Mouse (Mus musculus) urinary bladder, postnatal 10 days (tissue): ENCODE data around the gene Ap2a2.
"Not testable (repeated sequence)": the region's sequence is repeated elsewhere in the genome, so short reads cannot be mapped to it uniquely, and the experiment has no call there.

Source experiments
- DNase-seq: peaks from one replicate; pipeline ENCODE4 v3.0.0; 2022; ENCODE audit warnings: low spot score

Gene Ap2a2

GRCm38 (mm10) chr7:141559726-141560325, 2.1 kb upstream of the Ap2a2 start:
- no peak for DNase-seq

GRCm38 (mm10) chr7:141560471-141560870, 1.5 kb upstream of the Ap2a2 start:
- no peak for DNase-seq

GRCm38 (mm10) chr7:141562421-141562851, 463 bp downstream of the Ap2a2 start:
- no peak for DNase-seq

GRCm38 (mm10) chr7:141562852-141563427, 967 bp downstream of the Ap2a2 start:
- no peak for DNase-seq

DNA sequence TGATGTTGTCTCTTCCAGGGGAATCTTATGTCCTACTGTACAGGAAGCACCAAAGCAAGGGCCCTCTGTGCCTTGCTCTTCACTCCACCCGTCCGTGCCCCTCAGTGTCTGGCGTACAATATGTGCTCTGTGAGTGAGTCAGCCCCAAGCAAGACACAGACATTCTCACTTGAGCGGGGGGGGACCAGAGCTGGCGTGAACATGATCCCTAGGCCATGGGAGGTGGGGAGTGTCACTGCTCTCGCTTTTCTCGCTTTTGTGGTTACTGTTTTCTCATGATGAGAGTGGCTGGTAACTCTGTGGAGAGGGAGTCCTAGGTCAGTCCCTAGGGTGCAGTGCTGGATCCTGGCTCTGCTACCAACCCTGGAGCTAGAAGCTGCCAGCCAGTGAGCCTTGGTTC, 2.6 kb downstream of the Ap2a2 start:
- no peak for DNase-seq

- no peak for DNase-seq
Observed at GRCm38 (mm10) chr7:141566587-141566986, 4.6 kb downstream of the Ap2a2 start.

DNA sequence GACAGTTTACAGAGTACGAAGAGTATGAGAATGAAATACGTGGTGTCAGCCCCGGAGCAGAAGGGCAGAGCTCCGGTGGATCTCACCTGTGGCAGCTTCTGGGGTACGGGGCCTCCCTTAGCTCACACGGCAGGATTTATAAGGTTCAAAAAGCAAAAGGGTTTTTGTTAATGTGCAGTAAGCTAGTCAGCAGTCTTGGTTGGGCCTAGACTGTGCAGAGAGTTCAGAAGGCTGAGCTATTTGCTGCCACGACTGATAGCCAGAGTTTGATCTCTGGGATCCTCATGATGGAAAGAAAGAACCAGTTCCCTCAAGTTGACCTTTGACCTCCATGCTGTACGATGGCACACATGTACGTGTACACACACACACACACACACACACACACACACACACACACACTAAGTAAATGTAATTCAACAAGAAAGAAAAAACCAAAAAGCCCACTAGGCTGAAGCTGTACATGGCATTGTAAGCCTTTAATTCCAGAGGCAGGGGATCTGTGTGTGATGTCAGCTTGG, 7.4 kb downstream of the Ap2a2 start:
- no peak for DNase-seq

DNA sequence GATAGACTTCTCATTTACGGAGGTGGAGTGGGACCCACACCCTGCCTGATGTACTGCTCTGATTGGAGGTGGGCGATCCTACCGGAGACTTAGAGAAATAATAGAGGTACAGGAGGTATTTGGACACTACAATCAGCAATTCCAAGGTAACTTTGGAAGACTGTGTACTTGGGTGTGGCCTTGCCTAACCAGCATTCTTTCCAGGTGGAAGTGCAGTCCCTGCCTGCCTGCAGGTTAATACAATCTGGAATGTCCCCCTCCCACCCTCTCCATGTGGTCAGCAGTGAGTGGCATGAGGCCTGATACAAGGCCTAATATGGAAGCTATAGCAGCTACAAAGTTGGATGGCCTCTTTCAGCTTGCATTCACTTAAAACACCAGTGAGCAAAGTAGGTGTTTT, 7.9 kb downstream of the Ap2a2 start:
- DNase-seq, result no peak

GRCm38 (mm10) chr7:141570625-141571295, 8.8 kb downstream of the Ap2a2 start:
- DNase-seq, result no peak

- no peak for DNase-seq
Observed at GRCm38 (mm10) chr7:141574041-141574440, 12.1 kb downstream of the Ap2a2 start.

DNA sequence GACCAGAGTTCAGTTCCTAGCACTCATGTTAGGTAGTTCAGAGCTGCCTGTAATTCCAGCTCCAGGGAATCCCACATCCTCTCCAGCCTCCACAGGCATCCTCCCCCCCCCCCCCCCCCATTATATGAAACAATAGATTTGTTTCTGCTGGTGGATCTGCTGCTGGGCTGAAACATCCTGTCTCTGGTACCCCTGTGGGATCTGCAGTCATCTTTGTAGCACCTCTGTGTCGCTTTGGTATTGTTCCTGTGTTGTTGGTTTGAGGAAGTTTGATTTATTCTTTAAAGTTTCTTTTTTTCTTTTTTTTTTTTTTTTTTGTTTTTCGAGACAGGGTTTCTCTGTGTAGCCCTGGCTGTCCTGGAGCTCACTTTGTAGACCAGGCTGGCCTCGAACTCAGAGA, 13.5 kb downstream of the Ap2a2 start:
- DNase-seq, result no peak

- no peak for DNase-seq
Observed at GRCm38 (mm10) chr7:141577801-141578200, 15.8 kb downstream of the Ap2a2 start.

DNA sequence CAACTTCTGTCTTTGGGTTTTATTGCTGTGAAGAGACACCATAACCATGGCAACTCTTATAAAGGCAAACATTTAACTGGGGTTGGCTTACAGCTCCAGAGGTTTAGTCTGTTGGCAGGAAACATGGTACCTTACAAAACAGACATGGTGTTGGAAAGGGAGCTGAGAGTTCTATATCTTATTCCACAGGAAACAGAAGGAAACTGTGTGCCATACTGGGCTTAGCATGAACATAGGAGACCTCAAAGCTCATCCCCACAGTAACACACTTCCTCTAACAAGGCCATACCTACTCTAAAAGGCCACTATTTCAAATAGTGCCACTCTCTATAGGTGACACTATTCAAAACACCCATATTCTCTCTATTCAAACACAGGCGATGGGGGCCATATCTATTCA, 16.5 kb downstream of the Ap2a2 start:
- no peak for DNase-seq

- DNase-seq, result no peak
Observed at GRCm38 (mm10) chr7:141578943-141579342, 17.0 kb downstream of the Ap2a2 start.

DNA sequence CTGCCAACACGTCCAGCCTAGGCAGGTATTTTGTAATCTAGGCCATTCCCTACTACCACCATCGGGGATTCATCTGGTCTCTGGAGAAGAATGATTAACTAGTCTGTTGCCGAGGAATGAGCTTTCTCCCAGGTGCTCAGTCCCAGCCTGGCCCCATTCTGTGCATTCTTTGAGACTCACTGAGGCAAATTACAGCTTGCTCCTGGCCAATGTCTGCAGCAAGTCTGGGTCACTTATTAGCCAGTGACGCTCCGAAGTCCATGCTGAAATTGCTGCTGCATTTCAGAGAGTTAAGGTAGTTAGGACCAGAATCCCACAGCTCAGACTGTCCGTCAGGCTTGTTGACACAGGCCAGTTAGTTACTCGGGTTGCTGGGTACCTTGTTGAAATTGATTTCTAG, 19.4 kb downstream of the Ap2a2 start:
- no peak for DNase-seq

GRCm38 (mm10) chr7:141584048-141584841, 22.3 kb downstream of the Ap2a2 start:
- no peak for DNase-seq

DNA sequence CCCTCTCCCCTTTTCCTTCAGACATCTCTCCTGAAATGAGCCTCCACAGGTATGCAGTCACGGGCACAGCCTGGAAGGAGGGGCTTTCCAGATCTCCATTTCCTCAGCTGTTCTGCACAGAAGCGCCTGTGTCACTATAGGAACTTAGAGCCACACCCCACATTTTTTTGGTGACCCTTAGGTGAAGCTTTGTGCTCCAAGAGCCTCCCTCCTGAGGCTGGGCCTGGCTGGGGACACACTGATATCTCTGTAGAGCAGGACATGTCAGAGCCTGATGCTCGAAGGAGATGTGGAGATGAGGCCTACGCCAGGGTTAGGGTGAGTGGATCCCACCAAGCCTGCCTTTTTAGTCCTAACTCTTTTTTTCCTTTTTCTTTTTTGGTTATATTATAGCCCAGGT, 23.3 kb downstream of the Ap2a2 start:
- no peak for DNase-seq

GRCm38 (mm10) chr7:141585881-141586280, 23.9 kb downstream of the Ap2a2 start:
- DNase-seq, result no peak

DNA sequence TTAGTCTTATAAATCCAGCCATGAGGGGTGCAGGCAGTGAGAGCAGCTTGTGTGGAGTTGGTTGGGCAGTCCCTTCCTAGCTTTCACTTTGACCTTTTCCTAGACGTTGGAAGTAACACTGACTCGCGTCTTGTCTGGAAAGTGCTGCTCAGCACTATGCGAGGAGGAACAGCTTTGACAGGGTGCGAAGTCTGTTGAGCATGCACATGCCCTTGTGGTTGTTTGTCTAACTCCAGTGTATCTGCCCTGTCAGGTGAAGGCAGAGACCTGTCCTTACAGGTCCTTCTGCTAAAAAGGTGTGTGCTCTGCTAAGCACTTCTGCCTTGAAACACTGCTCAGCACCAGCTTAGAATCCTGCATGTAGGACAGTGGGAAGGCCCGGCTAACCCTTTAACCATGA, 26.9 kb downstream of the Ap2a2 start:
- no peak for DNase-seq

- not testable (repeated sequence) for DNase-seq
Observed at GRCm38 (mm10) chr7:141590249-141590648, 28.3 kb downstream of the Ap2a2 start.

GRCm38 (mm10) chr7:141590959-141591358, 29.0 kb downstream of the Ap2a2 start:
- DNase-seq, result no peak

GRCm38 (mm10) chr7:141592096-141592495, 30.1 kb downstream of the Ap2a2 start:
- DNase-seq, result no peak

- DNase-seq, result no peak
Observed at GRCm38 (mm10) chr7:141593056-141593455, 31.1 kb downstream of the Ap2a2 start.
